Mouse (Mus musculus) v-Abl transformed pro-B cells (cell line): ENCODE measurements around the gene Gm28053.

ENCODE experiments used
- in situ Hi-C, 2 experiments: fragments of 400-800 bp; cut with MboI; formaldehyde crosslinking; loops; one replicate each; pipeline ENCODE4 v1.15.1; 2025; ENCODE audit not compliant: unreplicated experiment in 2 of 2

The Gm28053 gene

DNA sequence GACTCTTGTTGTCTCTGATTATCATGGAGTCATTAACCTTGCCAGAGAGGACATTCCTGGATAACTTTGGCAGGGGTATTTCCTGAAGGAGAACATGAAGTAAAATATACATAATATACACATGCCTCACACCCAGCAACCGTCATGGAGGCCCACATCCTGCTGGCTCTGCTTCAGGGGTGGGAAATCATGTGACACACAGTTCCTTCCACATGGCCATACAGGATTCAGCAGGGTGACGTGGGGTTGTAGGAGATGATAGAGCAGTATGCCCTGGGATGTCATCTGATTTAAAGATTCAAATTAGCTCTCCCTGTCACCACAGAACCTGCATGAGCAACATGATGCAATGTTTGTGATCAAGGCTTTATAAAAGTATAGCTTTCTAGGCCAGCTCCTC lies 69.5 kb downstream of the Gm28053 start:
- in situ Hi-C loops: no loop called here

- in situ Hi-C loops: no loop called here
These were observed 83.5 kb downstream of the Gm28053 start for GRCm38 (mm10) chr6:48801897-48802296.
